Mouse (Mus musculus): ENCODE data around the gene Ndufs3.

DNA sequence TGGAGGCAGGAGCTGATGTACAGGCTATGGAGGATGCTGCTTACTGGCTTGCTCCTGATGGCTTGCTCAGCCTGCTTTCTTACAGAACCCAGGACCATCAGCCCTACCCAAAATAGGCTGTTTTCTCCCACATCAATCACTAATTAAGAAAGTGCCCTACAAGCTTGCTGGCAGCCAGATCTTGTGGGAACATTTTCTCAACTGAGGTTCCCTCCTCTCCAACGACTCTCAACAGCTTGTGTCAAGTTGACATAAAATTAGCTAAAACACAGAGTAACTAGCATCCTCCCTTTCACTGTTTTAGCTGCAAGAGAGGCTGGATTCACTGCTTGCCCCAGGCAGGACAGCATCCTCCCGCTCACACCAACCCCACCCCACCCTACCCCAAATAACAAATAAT lies 22.8 kb downstream of the Ndufs3 start:
- TF ChIP-seq CTCF (IDR thresholded peaks at IDR 0.05; ENCODE audit: low read depth): no peak
- no peak for TF ChIP-seq EP300 (IDR thresholded peaks at IDR 0.05; ENCODE audit: low read depth)

All from liver, postnatal 0 days (tissue).